Mouse (Mus musculus) stomach, postnatal 0 days (tissue): ENCODE measurements at regions not wholly inside any gene's neighbourhood (a gene's known extent, or its start where the extent isn't known, plus 50 kb on each side); places are given as distances from the start of the nearest gene placed in this dataset.

Source experiments
- CTCF ChIP-seq: IDR thresholded peaks from 2 replicates; pipeline ENCODE4 v1.5.1; 2016; ENCODE audit warnings: antibody characterized with exemption, low read depth, mild to moderate bottlenecking, moderate library complexity
- EP300 ChIP-seq: optimal IDR thresholded peaks from 2 replicates; pipeline ENCODE3; 2016; ENCODE audit warnings: antibody characterized with exemption

GRCm38 (mm10) chr2:51422442-51422841 lies 204.9 kb upstream of the Tas2r134 start:
- TF ChIP-seq CTCF (no peak), EP300 (no peak)
